Mouse (Mus musculus): ENCODE data around the gene Mbnl2. TPM values are rescaled to one million over a fixed set of nuclear protein-coding genes. Genes with fewer than 3 reads are reported as not detected.

Gene Mbnl2
- polyA plus RNA-seq, 1 experiment, result 110 TPM

- Histone ChIP-seq H3K4me1 (ENCODE audit: control insufficient read depth, insufficient read depth, low read length) (peaks cover 43% of the 10 kb centered on the region), H3K27ac (ENCODE audit: insufficient read depth, low read depth, low read length) (no peak overlapping the region), H3K4me3 (ENCODE audit: insufficient read depth, low read length) (peak overlapping the region; percentile 23)
- TF ChIP-seq POLR2A (IDR thresholded peaks at IDR 0.05; ENCODE audit: borderline replicate concordance, low read depth, low read length) (no peak), CTCF (IDR thresholded peaks at IDR 0.05; ENCODE audit: low read depth, low read length) (no peak)
These were observed 30.8 kb downstream of the Mbnl2 start for GRCm38 (mm10) chr14:120306229-120306628.

GRCm38 (mm10) chr14:120307356-120307755, 31.9 kb downstream of the Mbnl2 start:
- TF ChIP-seq CTCF (IDR thresholded peaks at IDR 0.05; ENCODE audit: low read depth, low read length) (no peak), POLR2A (IDR thresholded peaks at IDR 0.05; ENCODE audit: borderline replicate concordance, low read depth, low read length) (no peak)

GRCm38 (mm10) chr14:120307963-120308362, 32.5 kb downstream of the Mbnl2 start:
- no peak for TF ChIP-seq CTCF (IDR thresholded peaks at IDR 0.05; ENCODE audit: low read depth, low read length)
- TF ChIP-seq POLR2A (IDR thresholded peaks at IDR 0.05; ENCODE audit: borderline replicate concordance, low read depth, low read length), result no peak
- no peak overlapping the region for H3K4me3 ChIP-seq (ENCODE audit: insufficient read depth, low read length)
- H3K4me1 ChIP-seq (ENCODE audit: control insufficient read depth, insufficient read depth, low read length), result peaks cover 45% of the 10 kb centered on the region
- H3K27ac ChIP-seq (ENCODE audit: insufficient read depth, low read depth, low read length), result peak overlapping the region; percentile 24

More at GRCm38 (mm10) chr14:120307356-120307755, 31.9 kb downstream of the Mbnl2 start:
- Histone ChIP-seq H3K27ac (ENCODE audit: insufficient read depth, low read depth, low read length) (peak overlapping the region; percentile 46), H3K4me3 (ENCODE audit: insufficient read depth, low read length) (peak overlapping the region; percentile 39), H3K4me1 (ENCODE audit: control insufficient read depth, insufficient read depth, low read length) (peaks cover 49% of the 10 kb centered on the region)

GRCm38 (mm10) chr14:120309691-120310090, 34.2 kb downstream of the Mbnl2 start:
- H3K4me1 ChIP-seq (ENCODE audit: control insufficient read depth, insufficient read depth, low read length), result peaks cover 39% of the 10 kb centered on the region
- TF ChIP-seq CTCF (IDR thresholded peaks at IDR 0.05; ENCODE audit: low read depth, low read length) (no peak), POLR2A (IDR thresholded peaks at IDR 0.05; ENCODE audit: borderline replicate concordance, low read depth, low read length) (no peak)
- H3K27ac ChIP-seq (ENCODE audit: insufficient read depth, low read depth, low read length), result no peak overlapping the region
- no peak overlapping the region for H3K4me3 ChIP-seq (ENCODE audit: insufficient read depth, low read length)

GRCm38 (mm10) chr14:120311330-120312097, 36.0 kb downstream of the Mbnl2 start:
- TF ChIP-seq CTCF (IDR thresholded peaks at IDR 0.05; ENCODE audit: low read depth, low read length) (no peak), POLR2A (IDR thresholded peaks at IDR 0.05; ENCODE audit: borderline replicate concordance, low read depth, low read length) (no peak)
- peaks cover 36% of the 10 kb centered on the region for H3K4me1 ChIP-seq (ENCODE audit: control insufficient read depth, insufficient read depth, low read length)
- no peak overlapping the region for H3K27ac ChIP-seq (ENCODE audit: insufficient read depth, low read depth, low read length)
- H3K4me3 ChIP-seq (ENCODE audit: insufficient read depth, low read length), result no peak overlapping the region

GRCm38 (mm10) chr14:120312661-120313406, 37.4 kb downstream of the Mbnl2 start:
- Histone ChIP-seq H3K4me3 (ENCODE audit: insufficient read depth, low read length) (no peak overlapping the region), H3K27ac (ENCODE audit: insufficient read depth, low read depth, low read length) (no peak overlapping the region), H3K4me1 (ENCODE audit: control insufficient read depth, insufficient read depth, low read length) (peaks cover 26% of the 10 kb centered on the region)
- TF ChIP-seq CTCF (IDR thresholded peaks at IDR 0.05; ENCODE audit: low read depth, low read length) (no peak), POLR2A (IDR thresholded peaks at IDR 0.05; ENCODE audit: borderline replicate concordance, low read depth, low read length) (no peak)

- no peak overlapping the region for H3K27ac ChIP-seq (ENCODE audit: insufficient read depth, low read depth, low read length)
- peaks cover 26% of the 10 kb centered on the region for H3K4me1 ChIP-seq (ENCODE audit: control insufficient read depth, insufficient read depth, low read length)
- no peak overlapping the region for H3K4me3 ChIP-seq (ENCODE audit: insufficient read depth, low read length)
- TF ChIP-seq CTCF (IDR thresholded peaks at IDR 0.05; ENCODE audit: low read depth, low read length) (no peak), POLR2A (IDR thresholded peaks at IDR 0.05; ENCODE audit: borderline replicate concordance, low read depth, low read length) (no peak)
These were observed 38.0 kb downstream of the Mbnl2 start for GRCm38 (mm10) chr14:120313466-120313865.

- Histone ChIP-seq H3K27ac (ENCODE audit: insufficient read depth, low read depth, low read length) (no peak overlapping the region), H3K4me3 (ENCODE audit: insufficient read depth, low read length) (no peak overlapping the region), H3K4me1 (ENCODE audit: control insufficient read depth, insufficient read depth, low read length) (peaks cover 28% of the 10 kb centered on the region)
- TF ChIP-seq POLR2A (IDR thresholded peaks at IDR 0.05; ENCODE audit: borderline replicate concordance, low read depth, low read length) (no peak), CTCF (IDR thresholded peaks at IDR 0.05; ENCODE audit: low read depth, low read length) (no peak)
These were observed 40.3 kb downstream of the Mbnl2 start for GRCm38 (mm10) chr14:120315721-120316120.

- TF ChIP-seq POLR2A (IDR thresholded peaks at IDR 0.05; ENCODE audit: borderline replicate concordance, low read depth, low read length), result no peak
- TF ChIP-seq CTCF (IDR thresholded peaks at IDR 0.05; ENCODE audit: low read depth, low read length), result no peak
- Histone ChIP-seq H3K4me3 (ENCODE audit: insufficient read depth, low read length) (no peak overlapping the region), H3K4me1 (ENCODE audit: control insufficient read depth, insufficient read depth, low read length) (peaks cover 36% of the 10 kb centered on the region), H3K27ac (ENCODE audit: insufficient read depth, low read depth, low read length) (no peak overlapping the region)
These were observed 43.0 kb downstream of the Mbnl2 start for GRCm38 (mm10) chr14:120318326-120318935.
